Mouse (Mus musculus) neural tube, embryonic 10.5 days (tissue): Measurements from ENCODE around the gene Fkbp7.
"Not testable (repeated sequence)": the region's sequence is repeated elsewhere in the genome, so short reads cannot be mapped to it uniquely, and the experiment has no call there.

Experiments used
- DNase-seq: peaks from one replicate; pipeline ENCODE4 v3.0.0-alpha.2; 2017; ENCODE audit warnings: low spot score; ENCODE audit errors: extremely low spot score

Fkbp7 gene

GRCm38 (mm10) chr2:76667200-76667599 lies 5.7 kb downstream of the Fkbp7 start:
- DNase-seq, result no peak

GRCm38 (mm10) chr2:76665531-76665930 lies 7.4 kb downstream of the Fkbp7 start:
- no peak for DNase-seq

GRCm38 (mm10) chr2:76659419-76659818 lies 13.5 kb downstream of the Fkbp7 start:
- no peak for DNase-seq

- DNase-seq, result no peak
Observed at GRCm38 (mm10) chr2:76658551-76658950, 14.4 kb downstream of the Fkbp7 start.

- no peak for DNase-seq
Observed at GRCm38 (mm10) chr2:76655982-76656381, 16.9 kb downstream of the Fkbp7 start.

- no peak for DNase-seq
Observed at GRCm38 (mm10) chr2:76655444-76655843, 17.5 kb downstream of the Fkbp7 start.

- no peak for DNase-seq
Observed at GRCm38 (mm10) chr2:76654646-76655045, 18.3 kb downstream of the Fkbp7 start.

GRCm38 (mm10) chr2:76653070-76653469 lies 19.8 kb downstream of the Fkbp7 start:
- DNase-seq, result no peak

- DNase-seq, result peak; percentile 63
Observed at GRCm38 (mm10) chr2:76648666-76649141, 24.2 kb downstream of the Fkbp7 start.

GRCm38 (mm10) chr2:76647883-76648570 lies 24.9 kb downstream of the Fkbp7 start, which contains the start of the genes Prkra and Pjvk:
Gene Prkra, minus strand, starts transcription at chr2:76648015.
Gene Pjvk, plus strand, starts transcription at chr2:76648476.
- peak; percentile 99 for DNase-seq

- no peak for DNase-seq
Observed at GRCm38 (mm10) chr2:76647441-76647869, 25.5 kb downstream of the Fkbp7 start.

GRCm38 (mm10) chr2:76643801-76644200 lies 29.1 kb downstream of the Fkbp7 start:
- DNase-seq, result no peak

GRCm38 (mm10) chr2:76639637-76640036 lies 33.3 kb downstream of the Fkbp7 start:
- DNase-seq, result no peak

- no peak for DNase-seq
Observed at GRCm38 (mm10) chr2:76631600-76631999, 41.3 kb downstream of the Fkbp7 start.

- no peak for DNase-seq
Observed at GRCm38 (mm10) chr2:76630293-76630692, 42.6 kb downstream of the Fkbp7 start.

- not testable (repeated sequence) for DNase-seq
Observed at GRCm38 (mm10) chr2:76622316-76622715, 50.6 kb downstream of the Fkbp7 start.

GRCm38 (mm10) chr2:76621724-76622123 lies 51.2 kb downstream of the Fkbp7 start:
- no peak for DNase-seq

GRCm38 (mm10) chr2:76620188-76620587 lies 52.7 kb downstream of the Fkbp7 start:
- DNase-seq, result no peak

GRCm38 (mm10) chr2:76618078-76618477 lies 54.8 kb downstream of the Fkbp7 start:
- DNase-seq, result peak; percentile 19
